Mouse (Mus musculus) neural tube, embryonic 13.5 days (tissue): ENCODE data around the gene Kndc1. TPM values are rescaled to one million over a fixed set of nuclear protein-coding genes. Genes with fewer than 3 reads are reported as not detected.
A peak's percentile ranks its signal among the peaks of the same experiment; 100 is the strongest.

Experiments
- ATAC-seq: fragments of 200-750 bp; cut with Nextera tagmentation; 2 replicates; pipeline ENCODE4 v1.8.0; 2017; ENCODE audit warnings: low read depth, mild to moderate bottlenecking, moderate TSS enrichment, moderate library complexity
- H3K27ac ChIP-seq: fragments of 300-500 bp; sonication (generic); replicated peaks from 2 replicates; pipeline ENCODE4 v1.5.1; 2015; ENCODE audit warnings: moderate library complexity, mild to moderate bottlenecking, inconsistent platforms
- H3K27me3 ChIP-seq: fragments of 300-500 bp; sonication (generic); 2 replicates; pipeline ENCODE4 v1.6.1; 2015; ENCODE audit warnings: mild to moderate bottlenecking, inconsistent platforms
- H3K36me3 ChIP-seq: fragments of 300-500 bp; sonication (generic); 2 replicates; pipeline ENCODE4 v1.6.1; 2015; ENCODE audit warnings: mild to moderate bottlenecking, inconsistent platforms
- H3K4me1 ChIP-seq: fragments of 300-500 bp; sonication (generic); replicated peaks from 2 replicates; pipeline ENCODE4 v1.6.1; 2015; ENCODE audit warnings: inconsistent platforms
- H3K4me2 ChIP-seq: fragments of 300-500 bp; sonication (generic); 2 replicates; pipeline ENCODE4 v1.6.1; 2015; ENCODE audit warnings: inconsistent platforms, mild to moderate bottlenecking, moderate library complexity
- H3K4me3 ChIP-seq: fragments of 300-500 bp; sonication (generic); 2 replicates; pipeline ENCODE4 v1.5.1; 2015; ENCODE audit warnings: mild to moderate bottlenecking, inconsistent platforms
- H3K9ac ChIP-seq: fragments of 300-500 bp; sonication (generic); 2 replicates; pipeline ENCODE4 v1.6.1; 2015; ENCODE audit warnings: moderate library complexity, mild to moderate bottlenecking, inconsistent platforms
- H3K9me3 ChIP-seq: fragments of 300-500 bp; sonication (generic); 2 replicates; pipeline ENCODE4 v1.6.1; 2016; ENCODE audit warnings: inconsistent platforms
- WGBS: fragments of 180-500 bp; shearing (Covaris S2); methylation state at CpG from one replicate; pipeline ENCODE4 v1.1.7; 2015; 5-methylcytosine and 5-hydroxymethylcytosine counted together
- microRNA counts: library from miRNA; unstranded; fragments of <30 nt; microRNA quantifications from one replicate; lab custom pipeline; 2016
- microRNA-seq: library from miRNA; unstranded; fragments of <30 nt; microRNA quantifications from one replicate; pipeline ENCODE4, GENCODE M21; 2016
- polyA plus RNA-seq: library from polyadenylated mRNA; unstranded; fragments of >200 nt; fragmentation: Nextera tagmentation; extraction: Ambion mirVana; gene quantifications from 2 replicates; pipeline ENCODE4 v1.2.1, GENCODE M21; 2015

Kndc1 gene
- polyA plus RNA-seq, 1 experiment from 2014 or later, result 6.0 TPM

- no peak for ATAC-seq
- Histone ChIP-seq H3K4me2 (no peak overlapping the region), H3K36me3 (no peaks in the 10 kb centered on the region), H3K27me3 (no peaks in the 10 kb centered on the region), H3K9ac (no peak overlapping the region), H3K4me3 (no peak overlapping the region), H3K27ac (no peak overlapping the region), H3K9me3 (no peaks in the 10 kb centered on the region), H3K4me1 (peaks cover 12% of the 10 kb centered on the region)
- WGBS, result 62% methylated on average over 5 of the region's 5 CpGs
Measured at GRCm38 (mm10) chr7:139975471-139975870, 81.0 kb downstream of the Kndc1 start.

DNA sequence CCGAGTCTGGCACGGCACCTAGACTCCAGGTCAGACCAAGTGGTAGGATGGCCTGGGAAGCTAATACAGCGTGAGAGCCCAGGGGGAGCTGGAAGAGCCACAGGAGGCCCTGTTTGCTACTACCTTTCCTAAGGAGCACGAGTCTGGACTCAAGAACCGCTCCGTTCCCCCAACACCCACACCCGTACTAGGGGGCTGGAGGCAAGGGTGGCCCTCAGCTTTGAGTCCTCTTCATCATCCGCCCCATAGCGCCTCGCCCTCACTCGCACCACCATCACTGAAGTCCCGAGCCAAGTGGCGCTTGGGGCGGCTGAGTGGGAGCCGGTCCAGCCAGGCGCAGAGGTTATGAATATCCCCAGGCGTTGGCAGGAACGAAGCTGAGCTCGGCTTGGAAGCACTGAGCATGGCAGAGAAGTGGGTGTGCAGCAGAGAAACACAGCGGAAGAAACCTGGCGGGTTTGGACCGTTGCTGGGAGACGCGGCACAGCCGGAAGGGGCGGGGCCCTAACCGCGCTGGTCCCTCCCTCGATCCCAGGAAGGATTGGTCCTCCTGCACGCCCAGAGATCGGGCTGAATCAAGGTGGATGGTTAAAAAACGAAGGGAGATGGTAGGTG is 83.9 kb downstream of the Kndc1 start, which contains the start of gene 6430531B16Rik:
Gene 6430531B16Rik, minus strand, starts transcription at position 478 of the 615 bp plus-strand sequence.
- Histone ChIP-seq H3K4me2 (peak within 1 kb of the TSS; percentile 75), H3K9ac (peak within 1 kb of the TSS; percentile 67), H3K4me1 (peaks cover 12% of the 10 kb centered on the region), H3K36me3 (peaks cover 4% of the 10 kb centered on the region; the same call in 1 of the 2 replicates), H3K9me3 (no peaks in the 10 kb centered on the region), H3K4me3 (peak within 1 kb of the TSS; percentile 48), H3K27ac (peak within 1 kb of the TSS; percentile 30), H3K27me3 (no peaks in the 10 kb centered on the region)
- peak; percentile 96 for ATAC-seq
- WGBS, result 4% methylated on average over 32 of the region's 32 CpGs

DNA sequence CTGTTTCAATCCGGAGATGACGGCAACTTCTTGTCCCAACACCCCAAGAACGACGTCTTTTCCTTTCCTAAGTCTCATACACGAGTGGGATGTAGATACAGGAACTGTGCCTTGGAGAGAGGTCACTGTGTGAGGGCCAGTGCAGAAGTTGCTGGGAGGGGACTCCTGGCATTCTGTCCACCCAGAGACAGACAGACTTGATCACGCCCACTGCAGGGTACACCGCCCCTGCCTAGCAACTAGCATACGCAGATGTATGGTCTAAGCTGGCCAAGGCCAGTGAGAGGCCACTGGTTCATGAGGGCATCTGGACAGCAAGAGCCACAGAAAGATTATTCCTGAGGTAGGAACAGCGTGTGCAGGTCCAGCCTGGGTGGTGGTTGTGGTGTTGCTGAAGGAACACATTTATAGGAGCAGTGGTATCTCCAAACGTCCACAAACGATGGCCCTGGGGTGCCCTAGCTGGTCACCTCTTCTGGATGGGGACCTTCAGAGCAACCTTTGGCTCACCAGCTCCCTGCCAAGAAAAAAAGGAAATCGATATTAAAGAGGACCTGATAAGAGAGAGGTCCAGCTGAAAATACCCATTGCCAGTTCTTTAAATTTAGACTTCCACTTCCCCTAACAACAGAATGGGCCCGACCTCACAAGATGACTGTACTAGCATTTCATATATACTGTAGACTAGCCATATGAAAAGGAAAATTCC is 84.7 kb downstream of the Kndc1 start:
- H3K9me3 ChIP-seq, result no peaks in the 10 kb centered on the region
- H3K27ac ChIP-seq, result no peak overlapping the region
- H3K4me1 ChIP-seq, result peaks cover 12% of the 10 kb centered on the region
- no peaks in the 10 kb centered on the region for H3K27me3 ChIP-seq
- ATAC-seq, result peak; percentile 66; the same call in 1 of the 2 replicates
- H3K4me2 ChIP-seq, result peak overlapping the region; percentile 75
- peak overlapping the region; percentile 67 for H3K9ac ChIP-seq
- WGBS, result 47% methylated on average over 13 of the region's 13 CpGs
- H3K4me3 ChIP-seq, result peak overlapping the region; percentile 48
- peaks cover 10% of the 10 kb centered on the region; the same call in 1 of the 2 replicates for H3K36me3 ChIP-seq

GRCm38 (mm10) chr7:139980778-139981177 is 86.3 kb downstream of the Kndc1 start:
- Histone ChIP-seq H3K27ac (no peak overlapping the region), H3K4me2 (no peak overlapping the region), H3K9me3 (no peaks in the 10 kb centered on the region), H3K4me1 (peaks cover 12% of the 10 kb centered on the region), H3K36me3 (peaks cover 20% of the 10 kb centered on the region), H3K9ac (no peak overlapping the region), H3K27me3 (no peaks in the 10 kb centered on the region), H3K4me3 (no peak overlapping the region)
- no peak for ATAC-seq
- 49% methylated on average over 3 of the region's 3 CpGs for WGBS

GRCm38 (mm10) chr7:139982058-139982457 is 87.6 kb downstream of the Kndc1 start:
- Histone ChIP-seq H3K4me2 (no peak overlapping the region), H3K4me1 (peaks cover 12% of the 10 kb centered on the region), H3K9me3 (no peaks in the 10 kb centered on the region), H3K36me3 (peaks cover 31% of the 10 kb centered on the region), H3K9ac (no peak overlapping the region), H3K4me3 (no peak overlapping the region), H3K27me3 (no peaks in the 10 kb centered on the region), H3K27ac (no peak overlapping the region)
- no peak for ATAC-seq
- WGBS, result 86% methylated on average over 11 of the region's 11 CpGs

DNA sequence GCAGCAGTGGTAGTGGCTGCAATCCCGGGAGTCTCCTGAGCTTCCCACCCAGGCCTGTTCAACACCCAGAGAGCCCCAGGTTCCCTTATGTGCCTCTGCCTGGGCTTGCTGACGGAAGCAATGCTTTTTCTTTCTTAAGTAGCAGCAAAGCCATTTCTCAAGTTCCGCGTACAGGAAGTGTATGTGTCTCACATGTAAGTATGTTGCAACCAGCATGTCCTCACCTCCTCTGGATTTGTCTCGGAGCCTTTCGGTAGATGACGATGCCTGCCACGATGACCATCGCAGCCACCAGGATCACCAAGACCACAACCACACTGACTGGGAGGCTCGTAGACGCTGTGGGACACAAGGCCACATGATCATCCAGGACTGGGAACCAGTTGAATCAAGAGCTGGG is 90.0 kb downstream of the Kndc1 start:
- Histone ChIP-seq H3K9me3 (no peaks in the 10 kb centered on the region), H3K27ac (no peak overlapping the region), H3K4me2 (no peak overlapping the region), H3K4me1 (no peaks in the 10 kb centered on the region), H3K4me3 (no peak overlapping the region), H3K27me3 (no peaks in the 10 kb centered on the region), H3K9ac (no peak overlapping the region), H3K36me3 (peaks cover 31% of the 10 kb centered on the region)
- WGBS, result 91% methylated on average over 11 of the region's 11 CpGs
- ATAC-seq, result no peak

DNA sequence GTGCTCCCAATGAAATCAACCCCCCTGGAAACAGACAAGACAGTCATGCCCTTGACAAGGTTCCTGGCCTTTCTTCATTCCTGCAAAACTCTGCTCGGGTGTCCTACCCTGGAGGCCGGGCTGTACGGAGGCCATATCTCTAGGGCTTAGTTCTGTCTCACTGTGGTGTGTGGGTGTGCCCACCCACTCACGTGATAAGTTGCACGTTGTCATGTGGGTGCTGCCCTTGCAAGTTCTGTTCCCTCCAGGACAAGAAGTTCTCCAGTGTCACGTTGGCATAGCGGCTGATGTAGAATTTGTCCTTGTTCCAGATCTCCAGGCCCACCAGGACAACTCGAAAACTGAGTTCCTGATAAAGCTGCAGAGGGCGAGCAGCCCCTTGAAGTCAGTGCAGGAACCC is 93.8 kb downstream of the Kndc1 start:
- Histone ChIP-seq H3K4me1 (no peaks in the 10 kb centered on the region), H3K27me3 (no peaks in the 10 kb centered on the region), H3K9me3 (no peaks in the 10 kb centered on the region), H3K9ac (no peak overlapping the region), H3K4me2 (no peak overlapping the region), H3K4me3 (no peak overlapping the region), H3K27ac (no peak overlapping the region), H3K36me3 (peaks cover 28% of the 10 kb centered on the region)
- ATAC-seq, result no peak
- WGBS, result 90% methylated on average over 9 of the region's 9 CpGs

GRCm38 (mm10) chr7:139990864-139991394 is 96.4 kb downstream of the Kndc1 start:
- Histone ChIP-seq H3K9ac (no peak overlapping the region), H3K9me3 (no peaks in the 10 kb centered on the region), H3K4me2 (no peak overlapping the region), H3K4me1 (no peaks in the 10 kb centered on the region), H3K4me3 (no peak overlapping the region), H3K27me3 (no peaks in the 10 kb centered on the region), H3K36me3 (peaks cover 29% of the 10 kb centered on the region), H3K27ac (no peak overlapping the region)
- WGBS, result 74% methylated on average over 8 of the region's 8 CpGs
- ATAC-seq, result no peak

MicroRNAs within 50 kb of the gene (microRNA counts, 519-probe panel; counts per million panel counts)
- not detected for microRNA mmu-miR-202-3p (lab: Ali Mortazavi, UCI)
- microRNA mmu-miR-202-5p (lab: Ali Mortazavi, UCI), result 1,590 counts per million, percentile 7 among the panel's probes with 10 or more counts

Small RNA genes within 50 kb of the gene (microRNA-seq; reads per million reads assigned to microRNA genes)
- 0.44 reads per million for gene Mir202
- not detected for gene Mir7062
- gene mmu-mir-7686, result not detected

Other genes with a start within 250 kb of the Kndc1 start
- gene Cfap46, start 210.9 kb upstream of the Kndc1 start, polyA plus RNA-seq, result 1.4 and 2.0 TPM in 2 replicates
- gene Adgra1, start 60.5 kb upstream of the Kndc1 start, polyA plus RNA-seq, result 23.9 and 29.2 TPM in 2 replicates
- not detected in 2 replicates for gene Utf1, start 49.1 kb downstream of the Kndc1 start, polyA plus RNA-seq
- 0.68 and 0.71 TPM in 2 replicates for gene 6430531B16Rik, start 84.1 kb downstream of the Kndc1 start, polyA plus RNA-seq
- gene Adam8, start 97.9 kb downstream of the Kndc1 start, polyA plus RNA-seq, result 3.3 and 3.4 TPM in 2 replicates
- 50.7 and 55.5 TPM in 2 replicates for gene Zfp511, start 141.7 kb downstream of the Kndc1 start, polyA plus RNA-seq
- 51.4 and 51.7 TPM in 2 replicates for gene Tubgcp2, start 142.0 kb downstream of the Kndc1 start, polyA plus RNA-seq
- 18.1 and 23.3 TPM in 2 replicates for gene Msx3, start 154.4 kb downstream of the Kndc1 start, polyA plus RNA-seq
- 95.9 and 99.9 TPM in 2 replicates for gene Caly, start 187.9 kb downstream of the Kndc1 start, polyA plus RNA-seq
- gene Prap1, start 198.7 kb downstream of the Kndc1 start, polyA plus RNA-seq, result not detected in 2 replicates
- gene Fuom, start 207.7 kb downstream of the Kndc1 start, polyA plus RNA-seq, result 24.8 and 33.0 TPM in 2 replicates
- gene Paox, start 221.1 kb downstream of the Kndc1 start, polyA plus RNA-seq, result 9.7 and 11.4 TPM in 2 replicates
- 125 and 132 TPM in 2 replicates for gene Echs1, start 221.8 kb downstream of the Kndc1 start, polyA plus RNA-seq
- gene Mtg1, start 242.9 kb downstream of the Kndc1 start, polyA plus RNA-seq, result 28.2 and 31.7 TPM in 2 replicates